Mouse (Mus musculus): ENCODE measurements around the gene Gm9964.
"Not testable (repeated sequence)": the region's sequence is repeated elsewhere in the genome, so short reads cannot be mapped to it uniquely, and the experiment has no call there.

Gene Gm9964

GRCm38 (mm10) chr11:79299719-79300431 lies 3.2 kb upstream of the Gm9964 start:
- DNase-seq (ENCODE audit: low read depth in 1 of 2, low spot score in 2 of 2): no peak

- DNase-seq (ENCODE audit: low read depth in 1 of 2, low spot score in 2 of 2): no peak
These were observed 539 bp downstream of the Gm9964 start for GRCm38 (mm10) chr11:79296167-79296566.

- DNase-seq (ENCODE audit: low read depth in 1 of 2, low spot score in 2 of 2): no peak
These were observed 2.7 kb downstream of the Gm9964 start for GRCm38 (mm10) chr11:79293971-79294370.

- no peak for DNase-seq (ENCODE audit: low read depth in 1 of 2, low spot score in 2 of 2)
These were observed 3.7 kb downstream of the Gm9964 start for GRCm38 (mm10) chr11:79293025-79293424.

GRCm38 (mm10) chr11:79292130-79292529 lies 4.6 kb downstream of the Gm9964 start:
- no peak for DNase-seq (ENCODE audit: low read depth in 1 of 2, low spot score in 2 of 2)

GRCm38 (mm10) chr11:79291651-79292050 lies 5.1 kb downstream of the Gm9964 start:
- DNase-seq (ENCODE audit: low read depth in 1 of 2, low spot score in 2 of 2): no peak

- DNase-seq (ENCODE audit: low read depth in 1 of 2, low spot score in 2 of 2): no peak
These were observed 6.2 kb downstream of the Gm9964 start for GRCm38 (mm10) chr11:79290473-79290872.

GRCm38 (mm10) chr11:79288913-79289640 lies 7.6 kb downstream of the Gm9964 start:
- DNase-seq (ENCODE audit: low read depth in 1 of 2, low spot score in 2 of 2): no peak

GRCm38 (mm10) chr11:79288278-79288843 lies 8.3 kb downstream of the Gm9964 start:
- DNase-seq (ENCODE audit: low read depth in 1 of 2, low spot score in 2 of 2): no peak

- DNase-seq (ENCODE audit: low read depth in 1 of 2, low spot score in 2 of 2): peak in 1 of 2 experiments; percentile 79
These were observed 9.3 kb downstream of the Gm9964 start for GRCm38 (mm10) chr11:79287447-79287846.

- DNase-seq (ENCODE audit: low read depth in 1 of 2, low spot score in 2 of 2): no peak
These were observed 10.4 kb downstream of the Gm9964 start for GRCm38 (mm10) chr11:79286305-79286799.

GRCm38 (mm10) chr11:79283350-79284030 lies 13.2 kb downstream of the Gm9964 start:
- DNase-seq (ENCODE audit: low read depth in 1 of 2, low spot score in 2 of 2): no peak

GRCm38 (mm10) chr11:79281396-79281795 lies 15.3 kb downstream of the Gm9964 start:
- no peak for DNase-seq (ENCODE audit: low read depth in 1 of 2, low spot score in 2 of 2)

- DNase-seq (ENCODE audit: low read depth in 1 of 2, low spot score in 2 of 2): no peak
These were observed 16.8 kb downstream of the Gm9964 start for GRCm38 (mm10) chr11:79279732-79280405.

GRCm38 (mm10) chr11:79273757-79274156 lies 22.9 kb downstream of the Gm9964 start:
- no peak for DNase-seq (ENCODE audit: low read depth in 1 of 2, low spot score in 2 of 2)

- no peak for DNase-seq (ENCODE audit: low read depth in 1 of 2, low spot score in 2 of 2)
These were observed 23.7 kb downstream of the Gm9964 start for GRCm38 (mm10) chr11:79273039-79273438.

GRCm38 (mm10) chr11:79267171-79267570 lies 29.5 kb downstream of the Gm9964 start:
- DNase-seq (ENCODE audit: low read depth in 1 of 2, low spot score in 2 of 2): no peak

GRCm38 (mm10) chr11:79264376-79264775 lies 32.3 kb downstream of the Gm9964 start:
- DNase-seq (ENCODE audit: low read depth in 1 of 2, low spot score in 2 of 2): no peak

- not testable (repeated sequence) for DNase-seq (ENCODE audit: low read depth in 1 of 2, low spot score in 2 of 2)
These were observed 36.6 kb downstream of the Gm9964 start for GRCm38 (mm10) chr11:79260126-79260525.

- peak in 1 of 2 experiments; percentile 49 for DNase-seq (ENCODE audit: low read depth in 1 of 2, low spot score in 2 of 2)
These were observed 38.0 kb downstream of the Gm9964 start for GRCm38 (mm10) chr11:79258738-79259137.

Data from monocyte, adult 2 months (primary cell).